Mouse (Mus musculus) gastrocnemius, postnatal 10 days (tissue): ENCODE results near the gene Anxa3. TPM values are rescaled to one million over a fixed set of nuclear protein-coding genes. Genes with fewer than 3 reads are reported as not detected.

ENCODE experiments used
- DNase-seq: peaks from one replicate; pipeline ENCODE4 v3.0.0; 2021; ENCODE audit warnings: mixed read lengths
- total RNA-seq, 2 experiments: library from RNA; stranded (reverse); gene quantifications; 2 replicates each; pipeline ENCODE4 v1.2.3; 2021

The Anxa3 gene
- total RNA-seq, 2 experiments from 2014 or later, result 20.0 to 30.6 TPM

DNA sequence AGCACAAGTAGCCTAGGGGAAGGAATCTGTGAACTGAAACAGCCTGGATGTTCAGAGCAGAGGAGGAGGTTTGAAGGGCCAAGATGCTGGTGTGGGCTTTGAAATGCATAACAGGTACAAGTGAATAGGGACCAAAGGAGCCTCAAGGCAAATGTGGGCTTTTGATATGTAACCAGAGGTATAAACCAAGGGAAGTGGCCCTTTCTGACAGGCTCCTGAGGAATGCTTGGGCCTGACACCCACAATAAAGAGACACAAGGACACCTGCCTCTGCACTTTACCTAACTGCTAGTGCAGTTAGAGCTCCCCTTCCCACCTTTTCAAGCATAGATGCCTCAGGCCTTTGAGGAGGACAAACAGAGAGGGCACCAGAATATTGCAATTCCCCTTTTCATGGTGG lies 54.8 kb downstream of the Anxa3 start:
- no peak for DNase-seq

- no peak for DNase-seq
Observed at GRCm38 (mm10) chr5:96848386-96848785, 55.2 kb downstream of the Anxa3 start.

- no peak for DNase-seq
Observed at GRCm38 (mm10) chr5:96849232-96849631, 56.1 kb downstream of the Anxa3 start.

GRCm38 (mm10) chr5:96853451-96853850 lies 60.3 kb downstream of the Anxa3 start:
- DNase-seq, result no peak

DNA sequence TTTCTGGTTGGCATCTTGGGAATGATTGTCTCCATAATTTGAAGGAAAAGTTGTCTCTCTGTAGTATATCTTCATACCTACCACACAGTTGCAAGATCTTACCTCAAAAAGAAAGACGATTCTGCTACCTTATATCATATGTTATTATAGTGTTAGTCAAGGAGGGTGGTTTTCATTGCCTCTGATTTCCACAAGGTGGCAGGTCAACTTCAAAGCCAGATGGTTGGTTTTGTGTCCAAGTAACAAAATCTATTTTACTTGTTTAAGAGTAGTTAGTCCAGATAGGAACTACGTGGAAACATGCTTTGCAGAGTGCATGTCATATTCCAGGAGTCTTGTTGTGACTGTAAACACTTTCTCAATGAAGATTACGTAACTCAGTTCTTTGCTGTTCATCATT lies 61.2 kb downstream of the Anxa3 start:
- DNase-seq, result no peak

- DNase-seq, result no peak
Observed at GRCm38 (mm10) chr5:96859938-96860337, 66.8 kb downstream of the Anxa3 start.

GRCm38 (mm10) chr5:96867171-96867570 lies 74.0 kb downstream of the Anxa3 start:
- no peak for DNase-seq

DNA sequence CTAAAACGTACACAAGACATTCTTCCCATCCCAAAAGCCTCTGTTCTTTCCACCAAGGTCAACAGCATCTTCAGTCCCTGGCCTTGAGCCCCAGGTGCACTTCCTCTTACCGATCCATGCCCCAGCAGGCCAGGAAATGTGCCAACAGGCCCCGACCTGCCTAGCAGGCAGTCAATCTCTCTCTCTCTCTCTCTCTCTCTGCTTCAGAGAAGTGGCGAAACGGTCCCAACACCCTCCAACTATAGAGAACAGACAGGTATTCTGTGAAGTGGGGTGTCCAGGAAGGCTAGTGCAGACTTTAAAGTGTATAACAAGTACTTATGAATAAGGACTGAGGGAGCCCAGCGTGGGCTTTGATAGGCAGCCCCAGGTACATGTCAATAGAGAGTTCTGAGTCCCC lies 75.8 kb downstream of the Anxa3 start:
- no peak for DNase-seq

DNA sequence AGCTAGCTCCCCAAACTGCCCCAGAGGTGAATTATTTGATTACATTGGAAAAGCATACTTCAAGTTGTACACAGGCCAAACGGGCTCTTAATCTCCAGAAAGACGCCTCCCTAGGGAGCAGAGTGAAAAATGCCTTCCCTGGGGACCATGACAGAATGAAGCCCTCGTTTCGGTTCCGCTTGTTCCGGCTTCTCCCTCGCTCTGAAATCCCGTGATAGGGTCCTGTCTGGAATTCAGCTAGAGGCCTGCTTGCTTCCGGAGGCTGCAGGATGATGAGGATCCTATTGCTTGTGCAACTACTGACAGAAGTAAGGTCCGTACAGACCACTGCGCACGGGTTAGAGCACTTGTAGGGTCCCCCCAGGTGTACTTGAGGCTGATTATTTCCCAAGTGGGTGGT lies 77.9 kb downstream of the Anxa3 start:
- DNase-seq, result no peak

DNA sequence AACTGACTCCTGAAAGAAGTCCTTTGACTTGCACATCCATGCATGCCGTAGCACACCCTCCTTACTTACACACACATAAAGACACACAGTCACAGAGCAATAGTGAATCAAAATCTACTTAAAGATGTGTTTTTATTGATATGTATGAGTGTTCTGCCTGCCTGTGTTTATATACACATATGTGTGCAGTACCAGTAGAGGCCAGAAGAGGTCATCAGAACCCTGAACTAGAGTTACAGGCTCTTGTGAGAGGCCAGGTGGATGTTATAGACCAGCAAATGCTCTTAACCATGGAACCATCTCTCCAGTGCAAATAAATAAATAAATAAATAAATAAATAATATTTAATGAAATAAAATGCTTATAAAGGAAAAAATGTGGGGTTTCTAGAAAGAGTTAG lies 85.0 kb downstream of the Anxa3 start:
- no peak for DNase-seq

- no peak for DNase-seq
Observed at GRCm38 (mm10) chr5:96878851-96879540, 85.9 kb downstream of the Anxa3 start.

DNA sequence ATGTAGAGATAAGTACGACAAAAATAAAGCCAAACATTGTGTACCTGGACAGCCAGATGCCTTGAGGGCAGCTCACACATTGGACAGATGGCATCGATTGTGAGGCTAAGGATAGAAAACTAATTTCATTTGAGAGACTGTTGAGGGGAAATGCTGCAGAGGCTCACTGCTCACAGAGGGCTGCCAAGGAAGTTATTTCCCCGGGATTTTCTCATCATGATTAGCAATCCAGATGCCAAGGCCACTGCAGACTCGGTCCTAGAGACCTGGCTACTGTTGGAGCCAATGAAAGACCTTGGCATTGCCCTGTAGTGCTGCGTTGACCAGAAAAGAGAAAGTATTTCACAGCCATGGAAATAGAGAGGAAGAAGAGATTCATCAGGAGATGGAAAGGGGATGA lies 87.1 kb downstream of the Anxa3 start:
- DNase-seq, result no peak

DNA sequence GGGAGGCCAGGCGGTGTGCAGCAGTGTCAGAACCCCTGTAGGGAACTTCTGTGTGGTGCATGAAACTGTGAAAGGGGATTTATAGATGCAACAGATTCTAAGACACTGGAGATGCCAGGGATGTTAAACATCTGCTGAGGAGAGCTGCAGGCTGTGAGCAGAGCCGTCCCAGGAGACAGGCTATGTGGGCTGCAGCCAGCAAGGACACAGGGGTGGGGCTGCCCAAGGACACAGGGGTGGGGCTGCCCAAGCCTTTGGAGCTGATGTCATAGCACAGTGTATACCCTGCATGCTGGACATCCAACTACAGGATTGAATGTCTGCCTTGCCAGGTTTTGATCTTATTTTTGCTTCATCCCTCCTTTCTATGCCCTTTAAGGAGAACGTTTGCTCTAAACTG lies 88.0 kb downstream of the Anxa3 start:
- DNase-seq, result no peak

GRCm38 (mm10) chr5:96881613-96882012 lies 88.5 kb downstream of the Anxa3 start:
- no peak for DNase-seq

- no peak for DNase-seq
Observed at GRCm38 (mm10) chr5:96885202-96885601, 92.1 kb downstream of the Anxa3 start.

DNA sequence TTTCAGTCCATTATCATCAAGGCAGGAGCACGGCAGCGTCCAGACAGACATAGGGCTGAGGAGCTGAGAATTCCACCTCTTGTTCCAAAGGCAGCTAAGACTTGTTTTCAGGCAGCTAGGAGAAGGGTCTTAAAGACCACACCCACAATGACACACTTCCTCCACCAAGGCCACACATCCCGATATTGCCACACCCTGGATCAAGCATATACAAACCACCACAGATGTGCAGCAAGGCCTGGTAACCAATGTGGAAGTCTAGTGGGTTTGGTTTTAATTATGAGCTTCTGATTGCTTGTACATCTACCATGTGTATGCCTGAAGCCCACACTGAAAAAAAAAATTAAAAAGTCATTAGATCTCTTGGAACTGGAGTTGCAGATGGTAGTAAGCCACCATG lies 95.3 kb downstream of the Anxa3 start:
- DNase-seq, result no peak

GRCm38 (mm10) chr5:96890367-96890766 lies 97.2 kb downstream of the Anxa3 start:
- DNase-seq, result no peak

Other genes starting within 250 kb of the Anxa3 start
- gene Bmp2k, start 204.3 kb downstream of the Anxa3 start, total RNA-seq, result 10 to 100 TPM; 12.6 to 15.1 TPM